Mouse (Mus musculus) left cerebral cortex, adult 2 months (tissue): ENCODE measurements around the gene Rpgrip1. TPM values are rescaled to one million over a fixed set of nuclear protein-coding genes. Genes with fewer than 3 reads are reported as not detected.

Experiments
- DNase-seq, 2 experiments: peaks; one replicate each; pipeline ENCODE4 v3.0.0; 2021 to 2022; ENCODE audit warnings: low spot score in 2 of 2, mixed read lengths in 1 of 2; ENCODE audit errors: extremely low spot score in 1 of 2
- H3K27ac ChIP-seq: fragments of 200-600 bp; 2 replicates; pipeline ENCODE4 v1.8.1; 2022
- H3K4me3 ChIP-seq: fragments of 200-600 bp; 2 replicates; pipeline ENCODE4 v1.8.1; 2022
- CTCF ChIP-seq: fragments of 200-600 bp; IDR thresholded peaks from 2 replicates; pipeline ENCODE4 v1.8.1; 2022; ENCODE audit warnings: antibody characterized with exemption, mild to moderate bottlenecking, moderate library complexity
- intact Hi-C: fragments of 180-260 bp; cut with DNase I; formaldehyde crosslinking; loops from one replicate; pipeline ENCODE4 v1.15.1; 2025
- total RNA-seq, 2 experiments: library from RNA; stranded (reverse); gene quantifications; 2 replicates each; pipeline ENCODE4 v1.2.3; 2021

The Rpgrip1 gene
- total RNA-seq, 2 experiments from 2014 or later, result 1.5 to 1.8 TPM

- intact Hi-C loops, result no loop called here
- no peak for TF ChIP-seq CTCF
- Histone ChIP-seq H3K27ac (no peak overlapping the region), H3K4me3 (no peak overlapping the region)
- no peak for DNase-seq
These were observed 42.1 kb downstream of the Rpgrip1 start for GRCm38 (mm10) chr14:52152613-52153012.

- no peak for DNase-seq
- Histone ChIP-seq H3K27ac (no peak overlapping the region), H3K4me3 (no peak overlapping the region)
- intact Hi-C loops, result no loop called here
- no peak for TF ChIP-seq CTCF
These were observed 44.5 kb downstream of the Rpgrip1 start for GRCm38 (mm10) chr14:52155008-52155407.

DNA sequence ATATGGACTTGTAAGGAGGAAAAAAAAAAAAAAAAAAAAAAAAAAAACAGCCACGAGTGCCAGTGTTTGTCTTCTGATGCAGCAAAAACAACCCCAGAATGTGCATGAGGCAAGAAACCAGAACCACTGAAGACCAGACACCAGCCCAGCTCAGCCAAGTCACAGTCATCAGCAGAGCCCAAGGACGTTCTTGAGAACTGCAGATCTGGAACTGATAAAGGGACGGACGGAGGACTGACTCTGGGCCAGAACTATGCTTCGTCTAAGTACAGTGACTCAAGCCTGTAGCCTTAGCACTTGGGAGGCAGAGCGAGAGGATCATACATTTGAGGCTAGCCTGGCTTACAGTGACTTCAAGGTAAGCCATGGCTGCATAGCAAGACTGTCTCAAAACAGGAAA lies 50.4 kb downstream of the Rpgrip1 start:
- DNase-seq, result no peak
- H3K4me3 ChIP-seq, result no peak overlapping the region
- intact Hi-C loops, result no loop called here
- TF ChIP-seq CTCF, result no peak
- H3K27ac ChIP-seq, result no peak overlapping the region

DNA sequence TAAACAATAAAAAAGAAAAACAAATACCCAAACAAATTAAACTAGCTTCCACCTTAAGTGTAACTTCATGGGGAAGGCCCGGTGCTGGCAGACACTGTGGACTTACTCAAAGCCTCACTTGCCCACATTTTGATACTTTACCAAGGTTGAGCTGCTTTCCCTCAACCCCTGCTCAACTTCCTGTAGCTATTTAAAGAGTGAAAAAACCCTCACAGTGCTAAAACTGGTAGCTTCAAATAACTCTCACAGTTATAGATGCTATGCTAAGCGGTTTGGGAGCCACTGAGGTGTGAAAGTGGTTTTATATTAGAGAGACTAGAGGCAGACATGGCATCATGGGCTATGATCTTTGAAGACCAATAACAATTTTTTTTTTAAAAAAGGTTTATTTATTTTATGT lies 56.1 kb downstream of the Rpgrip1 start:
- TF ChIP-seq CTCF, result no peak
- no peak for DNase-seq

GRCm38 (mm10) chr14:52188788-52189187 lies 78.3 kb downstream of the Rpgrip1 start:
- intact Hi-C loops, result no loop called here
- Histone ChIP-seq H3K4me3 (no peak overlapping the region), H3K27ac (no peak overlapping the region)
- no peak for DNase-seq
- TF ChIP-seq CTCF, result no peak

More for the DNA sequence above, 56.1 kb downstream of the Rpgrip1 start:
- Histone ChIP-seq H3K4me3 (no peak overlapping the region), H3K27ac (no peak overlapping the region)
- intact Hi-C loops, result no loop called here

DNA sequence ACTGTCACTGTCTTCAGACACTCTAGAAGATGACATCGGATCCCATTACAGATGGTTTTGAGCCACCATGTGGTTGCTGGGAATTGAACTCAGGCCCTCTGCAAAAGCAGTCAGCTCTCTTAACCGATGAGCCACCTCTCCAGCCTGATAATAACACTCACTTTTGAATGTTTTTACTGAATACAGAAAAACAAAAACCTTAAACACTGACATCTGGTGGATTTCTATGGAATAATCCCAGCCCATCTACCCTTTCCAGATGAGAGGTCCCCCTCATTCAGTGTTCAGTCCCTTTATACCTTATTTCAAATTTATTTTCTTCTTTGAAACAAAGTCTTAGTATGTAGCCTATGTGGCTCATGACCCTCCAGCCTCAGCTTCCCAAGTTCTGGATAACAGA lies 79.0 kb downstream of the Rpgrip1 start:
- Histone ChIP-seq H3K27ac (no peak overlapping the region), H3K4me3 (no peak overlapping the region)
- no peak for DNase-seq
- intact Hi-C loops, result no loop called here
- TF ChIP-seq CTCF, result peak; percentile 55

- intact Hi-C loops, result loop anchor here (2.0 to 5.0 kb wide), 2 partner anchors 64 to 151 kb away; no protein-coding TSS in a partner anchor
- TF ChIP-seq CTCF, result peak; percentile 52
- peak in 1 of 2 experiments; percentile 13 for DNase-seq
- no peak overlapping the region for H3K27ac ChIP-seq
- no peak overlapping the region for H3K4me3 ChIP-seq
These were observed 80.3 kb downstream of the Rpgrip1 start for GRCm38 (mm10) chr14:52190740-52191359.

- intact Hi-C loops, result loop anchor here (5.0 kb wide), 1 partner anchor 82 kb away; the partner anchor contains the start of genes Rab2b and Tox4
- Histone ChIP-seq H3K27ac (no peak overlapping the region), H3K4me3 (peak overlapping the region; percentile 99)
- DNase-seq, result peak in 1 of 2 experiments; percentile 11
- TF ChIP-seq CTCF, result peak; percentile 60
These were observed 85.2 kb downstream of the Rpgrip1 start for GRCm38 (mm10) chr14:52195691-52196090.

DNA sequence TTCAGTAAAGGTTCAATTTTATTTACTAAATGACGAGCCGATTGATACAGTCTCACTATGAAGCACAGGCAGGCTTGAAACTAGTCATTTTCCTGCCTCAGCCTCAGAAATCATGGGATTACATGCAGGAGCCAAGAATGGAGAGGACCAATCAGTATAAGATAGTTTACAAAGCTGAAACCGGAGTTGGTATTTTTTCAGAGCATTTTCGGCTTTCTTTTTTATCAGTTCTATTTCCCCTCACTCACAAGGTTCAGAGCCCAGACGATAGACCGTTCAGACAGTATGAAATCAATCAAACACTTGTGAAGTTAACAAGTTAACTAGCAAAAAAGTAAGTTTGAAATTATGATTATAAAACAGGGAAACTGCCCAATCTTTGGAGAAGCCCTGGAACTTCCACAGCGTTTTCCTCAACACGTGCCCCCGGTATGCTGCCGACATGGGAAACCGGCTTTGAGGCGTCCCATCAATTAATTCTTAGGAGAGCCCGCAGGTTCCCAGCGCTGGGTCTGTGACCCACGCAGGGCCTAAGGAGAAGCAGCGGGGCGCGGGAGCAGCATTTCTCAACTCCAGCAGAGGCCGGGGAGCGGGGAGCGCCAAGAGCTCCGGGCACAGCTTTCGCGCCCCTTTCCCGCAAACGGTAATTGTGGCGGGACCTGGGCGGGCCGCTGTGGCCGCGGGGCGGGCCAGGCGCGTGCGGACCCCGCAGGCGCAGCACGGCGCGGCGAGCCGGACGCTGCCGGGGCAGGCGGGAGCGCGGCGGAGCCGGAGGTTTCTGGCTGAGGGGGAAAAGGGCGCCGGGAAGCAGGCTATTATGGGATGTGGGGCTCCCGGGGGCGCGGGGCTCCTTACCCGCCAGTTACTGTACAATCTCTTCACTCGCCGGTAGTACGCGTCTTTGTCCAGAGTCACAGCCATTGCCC lies 86.0 kb downstream of the Rpgrip1 start:
- TF ChIP-seq CTCF, result no peak
- intact Hi-C loops, result loop anchor here (5.0 kb wide), 1 partner anchor 81 kb away; the partner anchor contains the start of genes Rab2b and Tox4
- no peak for DNase-seq
- Histone ChIP-seq H3K27ac (peak overlapping the region; percentile 91), H3K4me3 (peak overlapping the region; percentile 99)

DNA sequence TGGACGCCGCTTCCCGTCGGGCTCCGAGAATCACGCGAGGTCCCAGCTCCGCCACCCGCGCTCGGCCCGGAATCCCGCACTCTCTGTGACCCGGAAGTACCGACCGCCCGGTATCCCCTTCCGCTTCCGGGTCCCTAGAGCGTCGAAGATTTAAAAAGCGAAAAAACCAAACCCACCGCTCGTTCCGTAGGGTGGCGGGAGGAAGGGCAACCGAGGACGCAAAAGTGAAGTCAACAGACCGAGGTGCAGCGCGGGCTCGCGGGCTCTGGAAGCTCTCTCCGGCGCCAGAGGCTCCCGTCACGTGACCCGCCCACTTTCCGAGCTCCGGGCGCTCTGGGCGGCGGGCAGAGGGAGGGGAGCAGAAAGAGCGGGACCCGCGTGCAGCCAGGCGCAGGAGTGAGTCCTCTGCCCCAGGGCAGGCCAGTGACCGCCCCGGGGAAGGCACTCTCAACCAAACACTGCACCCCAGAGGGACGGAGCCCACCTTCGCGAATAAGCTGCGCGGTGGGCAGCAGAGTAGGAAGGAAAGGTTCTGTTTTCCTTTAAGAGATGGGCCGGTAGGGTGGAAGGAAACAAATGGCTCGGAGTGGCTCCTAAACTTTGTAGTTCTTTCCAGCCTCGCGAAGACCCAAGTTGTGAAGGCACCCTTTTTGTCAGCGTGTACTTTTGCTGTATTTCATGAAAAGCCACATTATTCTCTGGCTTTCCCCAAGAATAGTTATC lies 86.8 kb downstream of the Rpgrip1 start, which contains the start of gene Supt16:
Gene Supt16, minus strand, starts transcription at position 261 of the 723 bp plus-strand sequence.
- DNase-seq, result peak; percentile 78 to 83
- no peak for TF ChIP-seq CTCF
- Histone ChIP-seq H3K4me3 (peak within 1 kb of the TSS; percentile 99), H3K27ac (peak within 1 kb of the TSS; percentile 91)
- intact Hi-C loops, result loop anchor here (5.0 kb wide), 1 partner anchor 80 kb away; the partner anchor contains the start of genes Rab2b and Tox4

- Histone ChIP-seq H3K27ac (no peak overlapping the region; the same call in 1 of the 2 replicates), H3K4me3 (peak overlapping the region; percentile 99)
- DNase-seq, result no peak
- intact Hi-C loops, result loop anchor here (5.0 kb wide), 1 partner anchor 79 kb away; the partner anchor contains the start of genes Rab2b and Tox4
- TF ChIP-seq CTCF, result no peak
These were observed 87.6 kb downstream of the Rpgrip1 start for GRCm38 (mm10) chr14:52198141-52198540.
